Mouse (Mus musculus): ENCODE results near the gene Npffr2. TPM values are rescaled to one million over a fixed set of nuclear protein-coding genes. Genes with fewer than 3 reads are reported as not detected.
"Not testable (repeated sequence)": the region's sequence is repeated elsewhere in the genome, so short reads cannot be mapped to it uniquely, and the experiment has no call there.

The Npffr2 gene
- 0.18 and 0.35 TPM in 2 replicates for polyA plus RNA-seq (2015; fragmentation: Nextera tagmentation; extraction: Ambion mirVana)

- peak; percentile 96 for ATAC-seq (ENCODE audit: low read depth)
- 5% methylated on average over 23 of the region's 23 CpGs for WGBS
- H3K27me3 ChIP-seq = peaks cover 16% of the 10 kb centered on the region
Measured at GRCm38 (mm10) chr5:89526878-89527578, at the start of gene Npffr2. Gene Npffr2, plus strand, starts transcription at chr5:89527429.

GRCm38 (mm10) chr5:89492560-89492959 is 34.7 kb upstream of the Npffr2 start:
- Histone ChIP-seq H3K9ac (no peak overlapping the region), H3K4me1 (replicated peaks) (no peaks in the 10 kb centered on the region)
- WGBS = 82% methylated on average over 1 of the region's 1 CpGs

More at GRCm38 (mm10) chr5:89526878-89527578, at the start of gene Npffr2:
- Histone ChIP-seq H3K4me1 (replicated peaks) (peaks cover 15% of the 10 kb centered on the region), H3K36me3 (no peaks in the 10 kb centered on the region), H3K9me3 (no peaks in the 10 kb centered on the region), H3K4me2 (peak within 1 kb of the TSS; percentile 79), H3K27ac (replicated peaks) (no peak within 1 kb of the TSS), H3K4me3 (peak within 1 kb of the TSS; percentile 40), H3K9ac (peak within 1 kb of the TSS; percentile 58)

DNA sequence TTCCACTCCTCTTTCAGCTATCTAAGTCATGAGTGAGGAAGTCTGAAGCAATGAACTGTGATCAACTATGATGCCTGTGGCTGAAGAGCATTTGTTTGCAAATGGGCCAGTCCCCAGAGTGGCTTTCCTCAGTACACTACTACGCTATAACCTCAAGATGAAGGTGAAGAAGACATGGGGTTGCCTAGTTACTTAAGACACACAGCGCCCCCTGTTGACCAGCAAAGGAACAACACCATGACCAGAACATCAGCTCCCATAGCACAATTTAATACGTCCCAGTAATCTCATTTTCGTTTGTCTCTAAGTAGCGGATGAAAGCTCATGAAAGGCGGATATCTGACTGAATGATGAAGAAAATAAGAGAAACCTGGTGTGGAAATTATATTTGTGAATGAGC is 27.0 kb upstream of the Npffr2 start:
- WGBS = 65% methylated on average over 6 of the region's 6 CpGs
- Histone ChIP-seq H3K9me3 (no peaks in the 10 kb centered on the region), H3K27me3 (no peaks in the 10 kb centered on the region), H3K4me3 (no peak overlapping the region), H3K4me1 (replicated peaks) (no peaks in the 10 kb centered on the region), H3K36me3 (no peaks in the 10 kb centered on the region), H3K4me2 (no peak overlapping the region), H3K27ac (replicated peaks) (no peak overlapping the region), H3K9ac (no peak overlapping the region)
- no peak for ATAC-seq (ENCODE audit: low read depth)

More at GRCm38 (mm10) chr5:89492560-89492959, 34.7 kb upstream of the Npffr2 start:
- no peak overlapping the region for H3K4me2 ChIP-seq
- ATAC-seq (ENCODE audit: low read depth) = no peak
- no peaks in the 10 kb centered on the region for H3K36me3 ChIP-seq
- H3K4me3 ChIP-seq = no peak overlapping the region
- H3K27ac ChIP-seq (replicated peaks) = no peak overlapping the region
- no peaks in the 10 kb centered on the region for H3K27me3 ChIP-seq
- H3K9me3 ChIP-seq = no peaks in the 10 kb centered on the region

DNA sequence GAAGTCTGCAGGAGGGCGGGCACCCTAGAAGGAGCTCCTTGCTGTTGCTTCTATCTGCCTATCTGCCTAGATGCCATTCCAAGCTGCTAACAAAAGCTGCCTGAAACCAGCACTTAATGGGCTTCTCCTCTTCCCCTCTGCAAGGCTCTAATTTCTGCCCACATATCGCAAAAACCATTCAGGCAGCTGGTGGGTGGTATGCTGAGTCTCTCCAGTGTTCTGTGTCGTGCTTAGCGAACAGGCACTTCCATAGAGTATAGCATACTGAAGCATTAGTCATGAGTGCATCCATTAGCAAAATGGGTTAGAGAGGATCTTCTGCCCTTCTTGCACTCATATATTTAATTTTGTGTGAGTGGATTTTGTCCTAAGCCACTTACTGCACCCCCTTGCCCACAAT is 8.6 kb upstream of the Npffr2 start:
- H3K9ac ChIP-seq = no peak overlapping the region
- H3K4me2 ChIP-seq = no peak overlapping the region
- WGBS = 86% methylated on average over 4 of the region's 4 CpGs
- no peaks in the 10 kb centered on the region for H3K36me3 ChIP-seq
- no peak overlapping the region for H3K4me3 ChIP-seq
- H3K27ac ChIP-seq (replicated peaks) = no peak overlapping the region
- no peaks in the 10 kb centered on the region for H3K27me3 ChIP-seq
- no peaks in the 10 kb centered on the region for H3K4me1 ChIP-seq (replicated peaks)
- 0 out of 2 replicates have a peak, but pooled peaks cover 2% of the 10 kb centered on the region for H3K9me3 ChIP-seq
- no peak for ATAC-seq (ENCODE audit: low read depth)

GRCm38 (mm10) chr5:89526181-89526778 is 949 bp upstream of the Npffr2 start:
- Histone ChIP-seq H3K4me3 (peak overlapping the region; percentile 40), H3K4me1 (replicated peaks) (peaks cover 15% of the 10 kb centered on the region), H3K27ac (replicated peaks) (no peak overlapping the region), H3K27me3 (peaks cover 16% of the 10 kb centered on the region), H3K9me3 (no peaks in the 10 kb centered on the region), H3K9ac (peak overlapping the region; percentile 58), H3K36me3 (no peaks in the 10 kb centered on the region), H3K4me2 (peak overlapping the region; percentile 79)
- ATAC-seq (ENCODE audit: low read depth) = peak; percentile 70
- 5% methylated on average over 14 of the region's 14 CpGs for WGBS

DNA sequence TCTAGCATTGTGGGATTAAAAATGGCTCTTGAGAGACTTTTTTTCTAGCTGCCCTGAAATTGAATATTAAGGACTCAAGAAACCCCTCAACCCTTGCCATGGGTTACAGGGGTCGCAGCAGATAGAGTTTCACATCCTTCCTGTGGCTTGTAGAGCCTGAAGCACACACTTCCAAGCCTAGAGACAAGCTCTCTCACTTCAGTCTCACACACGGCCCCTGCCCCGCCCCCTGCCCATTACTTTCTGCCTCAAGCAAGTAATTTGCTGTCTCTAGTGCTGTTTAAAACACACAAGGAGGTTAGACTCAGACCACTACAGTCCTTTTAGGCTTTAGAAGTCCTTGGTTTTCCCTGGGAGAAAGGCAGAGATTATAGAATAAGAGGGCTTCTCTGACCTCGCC is 1.7 kb downstream of the Npffr2 start:
- no peaks in the 10 kb centered on the region for H3K36me3 ChIP-seq
- H3K27me3 ChIP-seq = peaks cover 16% of the 10 kb centered on the region
- no peak overlapping the region for H3K4me2 ChIP-seq
- H3K9me3 ChIP-seq = no peaks in the 10 kb centered on the region
- WGBS = 28% methylated on average over 4 of the region's 4 CpGs
- no peak overlapping the region for H3K4me3 ChIP-seq
- no peak overlapping the region for H3K9ac ChIP-seq
- no peak overlapping the region for H3K27ac ChIP-seq (replicated peaks)
- ATAC-seq (ENCODE audit: low read depth) = no peak
- peaks cover 15% of the 10 kb centered on the region for H3K4me1 ChIP-seq (replicated peaks)

DNA sequence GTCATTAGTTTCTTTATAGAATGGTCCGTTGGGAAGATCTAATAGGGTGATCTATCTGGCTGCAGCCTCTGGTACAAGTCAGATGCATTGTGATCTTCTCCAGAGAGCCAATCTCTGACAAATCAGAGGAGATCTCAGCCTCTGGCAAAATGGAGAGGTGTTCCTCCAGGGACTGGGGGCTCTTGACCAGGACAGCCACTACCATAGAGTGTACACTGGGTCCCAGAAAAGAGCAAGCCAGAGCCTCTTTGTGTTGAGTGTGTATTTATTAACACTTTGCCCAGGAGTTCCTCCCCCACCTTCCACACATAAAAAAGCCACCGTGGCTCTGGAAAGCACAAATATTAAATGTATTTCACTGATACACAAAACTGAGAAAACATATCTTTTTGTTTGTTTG is 2.2 kb downstream of the Npffr2 start:
- WGBS = 53% methylated on average over 2 of the region's 2 CpGs
- ATAC-seq (ENCODE audit: low read depth) = no peak
- H3K9ac ChIP-seq = no peak overlapping the region
- H3K4me3 ChIP-seq = no peak overlapping the region
- no peak overlapping the region for H3K4me2 ChIP-seq
- H3K9me3 ChIP-seq = no peaks in the 10 kb centered on the region
- H3K27me3 ChIP-seq = peaks cover 16% of the 10 kb centered on the region
- H3K36me3 ChIP-seq = no peaks in the 10 kb centered on the region
- H3K4me1 ChIP-seq (replicated peaks) = peaks cover 15% of the 10 kb centered on the region
- no peak overlapping the region for H3K27ac ChIP-seq (replicated peaks)

GRCm38 (mm10) chr5:89536018-89536417 is 8.8 kb downstream of the Npffr2 start:
- Histone ChIP-seq H3K4me2 (no peak overlapping the region), H3K4me1 (replicated peaks) (no peaks in the 10 kb centered on the region), H3K9me3 (no peaks in the 10 kb centered on the region), H3K9ac (no peak overlapping the region), H3K36me3 (no peaks in the 10 kb centered on the region), H3K27ac (replicated peaks) (no peak overlapping the region), H3K4me3 (no peak overlapping the region), H3K27me3 (no peaks in the 10 kb centered on the region)
- WGBS = 95% methylated on average over 3 of the region's 3 CpGs
- no peak for ATAC-seq (ENCODE audit: low read depth)

GRCm38 (mm10) chr5:89542472-89542871 is 15.2 kb downstream of the Npffr2 start:
- ATAC-seq (ENCODE audit: low read depth) = no peak
- no peaks in the 10 kb centered on the region for H3K4me1 ChIP-seq (replicated peaks)
- no peaks in the 10 kb centered on the region for H3K36me3 ChIP-seq
- 79% methylated on average over 3 of the region's 3 CpGs for WGBS
- no peaks in the 10 kb centered on the region for H3K27me3 ChIP-seq
- no peaks in the 10 kb centered on the region for H3K9me3 ChIP-seq
- no peak overlapping the region for H3K4me2 ChIP-seq
- no peak overlapping the region for H3K27ac ChIP-seq (replicated peaks)
- H3K4me3 ChIP-seq = no peak overlapping the region
- no peak overlapping the region for H3K9ac ChIP-seq

GRCm38 (mm10) chr5:89543476-89543875 is 16.2 kb downstream of the Npffr2 start:
- ATAC-seq (ENCODE audit: low read depth) = no peak

DNA sequence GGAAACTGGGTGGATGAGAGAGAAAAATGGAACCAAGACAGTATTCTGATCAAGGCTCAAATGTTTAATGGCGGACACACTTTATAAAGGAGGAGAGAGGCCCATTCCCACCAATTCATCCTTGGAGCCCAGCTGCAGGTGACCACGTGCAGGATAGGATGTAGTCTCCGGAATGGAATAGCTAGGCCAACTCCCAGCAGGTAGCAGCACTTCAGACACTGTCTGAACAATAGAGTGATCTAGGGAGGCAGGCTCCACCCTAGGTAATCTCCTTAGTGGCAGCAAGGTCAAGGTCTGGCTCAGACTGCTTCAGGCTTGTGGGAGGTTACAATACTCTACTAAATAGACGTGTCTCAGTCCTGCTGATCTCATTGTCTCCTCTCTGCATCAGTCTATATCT is 31.9 kb downstream of the Npffr2 start:
- H3K9ac ChIP-seq; H3K4me1 ChIP-seq (replicated peaks); H3K36me3 ChIP-seq; H3K4me3 ChIP-seq; ATAC-seq (ENCODE audit: low read depth); H3K9me3 ChIP-seq; H3K27ac ChIP-seq (replicated peaks); H3K4me2 ChIP-seq; H3K27me3 ChIP-seq: not testable (repeated sequence)
- WGBS = 46% methylated on average over 4 of the region's 4 CpGs

More at GRCm38 (mm10) chr5:89543476-89543875, 16.2 kb downstream of the Npffr2 start:
- H3K27ac ChIP-seq (replicated peaks) = no peak overlapping the region
- H3K9me3 ChIP-seq = no peaks in the 10 kb centered on the region
- H3K9ac ChIP-seq = no peak overlapping the region
- 33% methylated on average over 2 of the region's 2 CpGs for WGBS
- no peaks in the 10 kb centered on the region for H3K27me3 ChIP-seq
- H3K4me1 ChIP-seq (replicated peaks) = no peaks in the 10 kb centered on the region
- no peak overlapping the region for H3K4me3 ChIP-seq
- H3K36me3 ChIP-seq = no peaks in the 10 kb centered on the region
- H3K4me2 ChIP-seq = no peak overlapping the region

DNA sequence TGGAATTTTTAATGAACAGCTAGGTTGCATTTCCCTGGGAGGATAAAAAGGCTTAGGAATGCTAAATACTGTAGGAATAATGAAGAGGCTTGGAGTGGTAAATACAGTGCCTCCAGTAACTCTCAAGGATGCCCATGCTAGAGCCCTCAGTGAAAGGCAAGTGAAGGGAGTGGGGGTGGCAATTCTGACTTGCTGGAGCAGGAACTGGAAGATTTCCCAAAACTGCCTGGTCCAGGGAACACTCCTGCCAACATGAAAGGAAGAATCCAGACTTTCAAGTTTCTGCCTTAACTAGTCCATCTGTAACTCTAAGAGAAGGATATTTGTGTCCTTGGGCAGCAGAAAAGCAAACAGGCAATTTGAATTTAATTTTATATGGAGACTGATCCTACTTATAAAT is 34.2 kb downstream of the Npffr2 start:
- no peaks in the 10 kb centered on the region for H3K36me3 ChIP-seq
- H3K4me3 ChIP-seq = no peak overlapping the region
- no peaks in the 10 kb centered on the region for H3K27me3 ChIP-seq
- H3K27ac ChIP-seq (replicated peaks) = no peak overlapping the region
- H3K9me3 ChIP-seq = peaks cover 4% of the 10 kb centered on the region; the same call in 1 of the 2 replicates
- no peaks in the 10 kb centered on the region for H3K4me1 ChIP-seq (replicated peaks)
- H3K9ac ChIP-seq = no peak overlapping the region
- no peak overlapping the region for H3K4me2 ChIP-seq
- no peak for ATAC-seq (ENCODE audit: low read depth)

Data from neural tube, embryonic 13.5 days (tissue).